Mouse (Mus musculus) frontal cortex, postnatal 25 days (tissue): ENCODE data around the gene Ydjc.

Source experiments
- DNase-seq, 2 experiments: peaks; one replicate each; pipeline ENCODE4 v3.0.0; 2022; ENCODE audit warnings: low spot score in 2 of 2

Gene Ydjc

DNA sequence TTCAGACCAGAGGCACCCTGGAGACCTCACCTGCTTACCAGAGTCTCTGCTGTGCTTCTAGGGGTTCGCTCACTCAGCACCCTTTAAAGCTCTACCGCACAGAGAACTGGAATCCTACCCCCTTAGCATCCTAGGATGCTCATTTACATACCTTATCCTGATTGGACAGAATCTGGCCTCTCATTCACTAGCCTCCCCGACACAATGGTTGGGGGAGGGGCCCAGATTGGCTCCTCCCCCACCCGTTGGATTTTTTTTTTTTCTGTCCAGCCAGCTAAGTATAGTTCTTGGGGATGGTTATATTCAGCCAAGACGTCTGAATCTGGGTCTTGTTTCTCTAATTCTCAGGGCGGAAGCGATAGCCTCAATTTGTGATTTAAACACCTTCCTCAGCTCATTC lies at the start of gene Ydjc:
TSS of gene Ydjc (plus strand) at position 283 of the 400 bp plus-strand sequence.
- DNase-seq, result no peak

GRCm38 (mm10) chr16:17096938-17097337 lies 47.5 kb upstream of the Ydjc start:
- DNase-seq, result no peak

- DNase-seq, result no peak
These were observed 41.7 kb upstream of the Ydjc start for GRCm38 (mm10) chr16:17102630-17103220.

GRCm38 (mm10) chr16:17104600-17104999 lies 39.8 kb upstream of the Ydjc start:
- no peak for DNase-seq

GRCm38 (mm10) chr16:17110771-17111743 lies 33.4 kb upstream of the Ydjc start, which contains the start of gene Ppil2:
Ppil2 (minus strand) TSS chr16:17111257.
- peak; percentile 51 to 62 for DNase-seq

- no peak for DNase-seq
These were observed 27.1 kb upstream of the Ydjc start for GRCm38 (mm10) chr16:17117309-17117799.

GRCm38 (mm10) chr16:17121569-17121968 lies 22.9 kb upstream of the Ydjc start:
- no peak for DNase-seq

DNA sequence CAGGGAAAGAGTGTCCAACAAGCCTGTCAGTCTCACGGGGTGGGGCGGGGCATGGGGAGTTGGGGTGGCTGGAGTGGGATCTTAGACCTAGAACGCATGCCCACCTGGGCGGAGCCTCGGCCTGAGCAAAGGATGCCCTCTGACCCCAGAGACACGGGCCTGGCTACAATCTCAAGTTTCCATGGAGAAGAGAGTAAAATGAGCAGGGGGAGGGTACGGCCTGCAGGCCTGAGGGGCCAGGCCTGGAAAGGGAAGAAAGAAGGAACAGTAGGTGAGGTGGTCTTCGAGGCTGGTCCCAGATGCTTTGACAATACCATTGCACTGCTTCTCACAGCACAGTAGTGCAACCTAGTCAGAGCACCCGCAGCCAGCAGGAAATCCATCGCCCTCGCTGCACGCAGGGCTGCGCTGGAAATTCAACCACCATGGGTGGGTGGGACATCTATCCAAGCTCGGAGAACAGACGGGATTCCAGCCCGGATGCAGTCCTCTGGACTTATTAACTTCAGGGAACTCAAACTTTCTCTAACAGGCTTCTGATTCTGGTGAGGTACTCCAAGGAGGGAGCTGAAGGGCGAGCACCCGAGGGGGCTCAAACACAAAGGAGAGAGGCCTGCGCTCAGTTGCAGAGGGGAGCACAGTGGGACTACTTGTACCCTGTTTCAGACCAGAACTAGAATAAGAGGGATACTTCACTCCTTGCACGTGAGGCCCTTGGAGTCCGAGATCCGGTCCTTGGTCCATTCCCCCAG lies 20.1 kb upstream of the Ydjc start:
- no peak for DNase-seq

- peak; percentile 38 to 40 for DNase-seq
These were observed 19.4 kb upstream of the Ydjc start, which contains the start of gene 2610318N02Rik for GRCm38 (mm10) chr16:17124871-17125520. 2610318N02Rik (minus strand) TSS chr16:17125167.

DNA sequence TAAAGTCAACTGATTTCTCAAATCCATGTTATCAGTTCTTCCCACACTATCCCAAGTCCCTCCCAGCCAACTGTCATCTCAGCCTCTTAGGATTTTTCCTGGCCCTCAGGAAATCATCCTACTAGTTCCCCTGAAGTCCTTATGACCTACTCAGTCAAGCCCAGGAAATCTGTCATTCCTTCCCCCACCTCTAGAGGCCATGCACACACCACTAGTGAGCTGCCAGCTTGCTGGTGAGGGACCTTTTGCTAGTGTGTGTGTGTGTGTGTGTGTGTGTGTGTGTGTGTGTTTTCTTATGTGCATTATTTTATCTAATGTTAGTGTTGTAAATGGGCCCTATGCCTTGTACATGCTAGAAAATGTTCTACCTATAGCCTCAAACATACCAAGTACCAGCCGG lies 17.1 kb upstream of the Ydjc start:
- DNase-seq, result no peak

DNA sequence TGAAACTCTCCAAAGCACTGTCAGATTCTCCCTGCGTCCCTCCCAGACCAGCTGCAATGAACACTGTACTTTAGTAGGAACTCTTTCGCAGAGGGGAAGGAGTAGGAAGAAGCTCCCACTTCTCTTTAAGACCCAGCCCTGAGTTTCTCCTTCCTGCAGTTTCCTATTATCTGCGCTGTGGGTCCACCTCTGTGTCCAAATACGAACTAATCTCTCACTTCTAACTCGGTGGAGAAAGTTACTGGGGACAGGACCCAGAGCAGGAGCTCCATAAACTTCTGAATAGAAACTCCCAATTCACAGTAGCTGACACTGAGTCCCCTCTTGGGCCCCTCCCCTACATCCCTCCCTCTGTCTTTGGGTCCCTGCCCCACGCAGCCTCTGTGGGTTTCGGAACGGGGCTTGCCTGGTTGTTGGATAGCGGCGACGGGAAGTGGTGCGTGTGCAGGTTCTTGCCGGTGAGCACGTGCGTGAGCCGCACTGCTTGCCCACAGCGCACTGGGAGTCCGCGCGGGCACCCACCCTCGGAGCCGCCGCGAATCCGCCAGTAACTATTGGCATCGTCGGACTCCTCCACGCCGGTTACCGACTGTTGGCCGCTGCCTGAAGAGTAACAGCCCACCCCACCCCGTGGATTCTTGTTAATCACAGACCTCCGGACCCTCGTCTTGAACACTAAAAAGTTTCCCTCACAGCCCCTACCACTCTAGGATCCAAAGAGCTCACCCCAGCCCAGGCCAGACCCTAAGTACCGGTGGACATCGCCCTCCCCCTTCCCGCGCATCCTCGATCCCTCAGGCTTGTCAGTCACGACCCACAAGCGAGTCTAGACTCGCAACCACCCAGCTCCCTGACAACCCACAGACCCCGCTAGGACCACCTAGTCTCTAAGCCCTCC lies 13.0 kb upstream of the Ydjc start:
- no peak for DNase-seq

- DNase-seq, result peak; percentile 96 to 97
These were observed 12.1 kb upstream of the Ydjc start, which contains the start of gene Sdf2l1 for GRCm38 (mm10) chr16:17132089-17132905. Sdf2l1 (minus strand) TSS chr16:17132383.

DNA sequence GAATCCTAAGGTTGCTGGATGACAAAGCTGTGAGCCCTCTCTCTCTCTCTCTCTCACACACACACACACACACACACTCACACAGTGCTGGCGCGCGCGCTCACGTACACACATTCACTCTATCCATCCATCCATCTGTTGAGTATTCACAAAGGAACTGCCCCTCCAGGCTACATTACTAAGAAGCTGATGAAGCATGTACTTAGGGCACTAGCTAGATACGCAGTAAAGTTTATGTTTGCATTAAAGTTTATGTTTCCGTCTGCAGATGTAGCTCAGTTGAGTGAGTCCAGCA lies 11.6 kb upstream of the Ydjc start:
- no peak for DNase-seq

- no peak for DNase-seq
These were observed 7.1 kb upstream of the Ydjc start for GRCm38 (mm10) chr16:17137355-17137754.

DNA sequence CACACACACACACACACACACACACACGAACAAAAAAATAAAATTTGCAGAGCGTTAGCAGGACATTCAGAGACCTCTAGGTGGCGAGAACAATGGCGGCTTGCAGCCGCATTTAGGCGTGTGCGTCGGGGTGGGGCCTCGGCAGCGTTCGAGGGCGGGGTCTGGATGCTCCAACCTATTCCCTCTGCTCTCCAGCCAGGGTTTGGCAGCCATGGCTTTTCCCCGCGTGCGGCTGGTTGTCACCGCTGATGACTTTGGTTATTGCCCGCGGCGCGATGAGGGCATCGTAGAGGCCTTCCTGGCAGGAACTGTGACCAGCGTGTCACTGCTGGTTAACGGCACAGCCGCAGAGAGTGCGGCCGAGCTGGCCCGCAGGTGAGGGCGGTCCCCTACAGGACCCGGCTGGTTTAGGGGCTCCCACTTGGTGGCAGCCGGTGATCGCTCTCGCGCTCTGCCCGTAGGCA lies 2.4 kb downstream of the Ydjc start, which contains the start of gene Ccdc116:
TSS of gene Ccdc116 (minus strand) at position 458 of the 464 bp plus-strand sequence.
- DNase-seq, result peak; percentile 56 to 57

DNA sequence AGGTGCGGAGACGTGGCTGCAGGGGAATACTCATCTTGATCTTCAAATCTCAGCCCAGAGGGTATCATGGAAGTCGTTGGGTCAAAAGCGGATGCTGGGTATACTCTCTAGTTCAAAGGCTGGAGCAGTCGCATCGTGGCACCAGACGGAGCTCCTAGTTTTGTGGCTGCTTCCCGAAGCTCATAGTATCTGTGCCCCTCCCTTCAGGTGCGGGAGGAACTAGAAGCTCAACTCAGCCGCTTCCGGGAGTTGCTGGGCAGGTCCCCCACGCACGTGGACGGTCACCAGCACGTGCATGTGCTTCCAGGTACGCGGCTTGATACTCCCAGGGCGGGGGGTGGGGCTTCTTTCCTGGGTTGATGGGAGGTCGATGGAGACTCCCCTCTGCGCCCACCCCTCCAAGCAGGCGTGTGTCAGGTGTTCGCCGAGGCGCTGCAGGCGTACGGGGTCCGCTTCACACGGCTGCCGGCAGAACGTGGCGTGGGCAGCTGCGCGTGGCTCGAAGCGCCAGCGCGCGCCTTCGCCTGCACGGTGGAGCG lies 3.0 kb downstream of the Ydjc start:
- no peak for DNase-seq

- DNase-seq, result no peak
These were observed 3.7 kb downstream of the Ydjc start for GRCm38 (mm10) chr16:17148084-17148483.

DNA sequence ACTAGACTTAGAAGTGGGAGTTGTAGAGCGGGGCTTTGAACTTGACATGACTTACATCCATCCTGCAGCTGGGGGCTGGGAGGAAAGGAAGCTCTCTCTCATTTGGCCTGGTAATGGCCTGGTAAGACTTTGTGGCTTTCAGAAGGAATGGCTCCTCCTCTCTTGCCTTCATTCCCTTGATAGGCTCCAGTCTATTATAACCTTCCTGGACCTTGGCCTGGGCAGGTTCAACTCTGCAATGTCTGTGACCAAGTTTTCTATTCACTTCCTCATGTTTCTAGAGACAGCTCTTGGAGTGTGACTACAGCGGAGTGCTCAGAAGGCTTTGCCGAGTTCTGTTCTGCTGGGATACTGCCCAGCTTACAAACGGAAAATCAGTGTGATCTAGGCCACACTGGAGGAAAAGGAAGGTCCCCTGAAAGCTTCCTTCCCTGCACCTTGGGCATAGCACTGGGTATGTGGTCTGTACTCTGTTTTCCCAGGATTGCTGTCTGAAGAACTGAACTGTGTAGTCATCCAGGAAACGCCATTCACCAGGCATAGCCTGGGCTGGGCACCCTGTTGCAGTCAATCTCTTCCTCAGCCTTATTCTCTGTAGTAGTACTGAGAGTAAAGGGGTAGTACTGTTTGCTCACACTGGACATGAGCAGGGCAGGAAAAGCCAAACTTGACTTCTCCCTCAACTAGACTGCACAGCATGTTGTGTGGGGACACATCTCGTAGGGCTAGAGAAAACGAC lies 6.3 kb downstream of the Ydjc start:
- no peak for DNase-seq
